Mouse (Mus musculus): ENCODE measurements around the gene Morn1. TPM values are rescaled to one million over a fixed set of nuclear protein-coding genes. Genes with fewer than 3 reads are reported as not detected.

Morn1 gene
- polyA plus RNA-seq (2015; fragmentation: Nextera tagmentation; extraction: Ambion mirVana), result 7.1 and 8.0 TPM in 2 replicates

DNA sequence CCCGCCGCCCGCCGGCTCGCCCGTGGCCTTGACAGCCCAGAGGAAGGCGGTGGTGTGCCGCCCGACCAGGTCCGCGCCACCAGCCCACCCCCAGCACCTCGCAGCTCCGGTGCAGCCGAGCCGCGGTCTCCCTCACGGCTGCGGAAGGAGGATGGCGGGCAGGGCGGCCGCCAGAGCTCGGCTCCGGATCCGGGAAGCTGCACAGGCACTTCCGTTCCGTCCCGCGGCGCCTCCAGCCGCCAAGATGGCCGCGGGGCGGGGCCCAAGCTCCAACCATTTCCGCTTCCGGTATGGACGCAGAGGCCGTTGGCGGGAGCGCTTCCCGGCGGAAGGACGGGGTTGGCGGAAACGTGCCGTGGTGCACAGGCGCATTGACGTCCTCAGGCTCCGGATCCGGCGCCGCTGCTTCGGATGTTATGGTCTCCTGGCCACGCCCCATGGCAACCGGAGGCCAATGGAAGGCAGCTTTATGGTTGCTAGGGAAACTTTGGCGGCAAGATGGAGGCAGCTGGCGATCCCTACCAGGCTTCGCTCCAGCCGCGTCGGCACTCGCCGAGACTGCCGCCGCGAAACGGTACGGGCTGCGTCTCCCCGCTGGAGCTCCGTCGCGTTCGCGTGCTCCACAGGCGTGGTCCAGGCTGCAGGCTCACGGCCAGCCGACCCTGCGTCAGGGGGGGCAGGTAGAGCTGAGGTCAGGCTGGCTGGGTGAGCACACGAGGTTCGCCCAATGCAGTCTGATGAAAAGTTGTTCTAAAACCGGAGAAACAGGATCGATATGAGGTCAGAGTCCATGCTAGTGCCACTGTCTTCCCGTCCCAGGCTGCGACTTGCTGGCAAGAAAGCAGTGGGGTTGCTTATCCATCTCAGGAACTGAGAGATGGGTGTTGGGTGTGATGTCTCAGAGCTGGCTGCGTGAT lies at the start of gene Morn1, which contains the start of gene Rer1:
Gene Morn1, plus strand, starts transcription at position 470 of the 917 bp plus-strand sequence.
Gene Rer1, minus strand, starts transcription at position 275 of the 917 bp plus-strand sequence.
- Histone ChIP-seq H3K4me2 (peak within 1 kb of the TSS; percentile 96), H3K4me3 (peak within 1 kb of the TSS; percentile 90), H3K9ac (peak within 1 kb of the TSS; percentile 91), H3K4me1 (replicated peaks) (peaks cover 39% of the 10 kb centered on the region), H3K27me3 (no peaks in the 10 kb centered on the region), H3K36me3 (peaks cover 37% of the 10 kb centered on the region), H3K9me3 (no peaks in the 10 kb centered on the region), H3K27ac (peak within 1 kb of the TSS; percentile 94)
- under 1% methylated on average over 85 of the region's 85 CpGs for WGBS
- peak; percentile 96 for ATAC-seq (ENCODE audit: low FRiP score)

DNA sequence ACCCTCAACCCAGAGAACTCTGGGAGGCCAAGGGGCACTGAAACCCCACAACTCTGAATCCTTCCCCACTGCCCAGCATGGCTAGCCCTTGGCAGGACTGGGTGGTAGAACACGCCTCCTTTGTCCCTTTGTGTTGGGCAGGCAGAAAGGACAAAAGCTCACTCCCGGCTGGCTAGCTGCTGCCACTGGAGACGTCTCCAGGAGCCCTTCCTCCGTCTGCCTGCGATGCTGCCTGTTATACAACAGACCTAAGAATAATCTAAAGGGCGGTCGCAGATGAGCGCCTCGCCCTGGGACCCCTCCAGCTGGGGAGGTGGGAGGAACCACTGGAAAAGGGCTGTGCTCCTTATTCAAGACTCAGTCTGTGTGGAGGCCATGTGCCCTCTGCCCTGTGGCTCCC lies 46.2 kb upstream of the Morn1 start:
- WGBS, result 12% methylated on average over 9 of the region's 9 CpGs
- 0 out of 2 replicates have a peak overlapping the region, but pooled peaks have one; percentile 1 for H3K4me3 ChIP-seq
- ATAC-seq (ENCODE audit: low FRiP score), result peak; percentile 12; the same call in 1 of the 2 replicates
- H3K4me2 ChIP-seq, result peak overlapping the region; percentile 39
- H3K9me3 ChIP-seq, result no peaks in the 10 kb centered on the region
- peaks cover 62% of the 10 kb centered on the region for H3K27me3 ChIP-seq
- H3K36me3 ChIP-seq, result no peaks in the 10 kb centered on the region
- H3K9ac ChIP-seq, result peak overlapping the region; percentile 53
- H3K4me1 ChIP-seq (replicated peaks), result peaks cover 47% of the 10 kb centered on the region
- H3K27ac ChIP-seq, result peak overlapping the region; percentile 42

DNA sequence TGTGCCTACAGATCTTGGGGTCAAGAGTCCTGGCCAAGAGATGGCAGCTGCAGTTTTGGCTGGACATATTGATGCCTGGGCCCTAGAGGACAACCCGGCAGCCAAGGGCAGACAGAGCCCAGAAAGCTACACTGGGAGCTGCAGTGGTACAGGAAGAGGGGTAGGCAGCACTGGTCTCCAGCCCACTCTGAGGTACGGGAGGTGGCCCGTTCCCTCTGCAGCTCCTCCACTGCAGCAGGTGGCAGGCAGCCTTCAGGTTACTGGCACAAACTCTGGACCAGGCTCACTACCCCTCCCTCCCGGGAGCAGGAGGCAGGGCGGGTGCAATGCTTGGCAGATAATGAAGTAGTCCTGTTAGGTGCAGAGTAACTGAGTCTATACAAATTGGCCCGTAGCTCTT lies 45.7 kb upstream of the Morn1 start:
- Histone ChIP-seq H3K4me3 (0 out of 2 replicates have a peak overlapping the region, but pooled peaks have one; percentile 1), H3K36me3 (no peaks in the 10 kb centered on the region), H3K27me3 (peaks cover 65% of the 10 kb centered on the region), H3K27ac (peak overlapping the region; percentile 30; the same call in 1 of the 2 replicates), H3K9ac (peak overlapping the region; percentile 53), H3K9me3 (no peaks in the 10 kb centered on the region), H3K4me2 (peak overlapping the region; percentile 39), H3K4me1 (replicated peaks) (peaks cover 42% of the 10 kb centered on the region)
- WGBS, result 47% methylated on average over 6 of the region's 6 CpGs
- no peak for ATAC-seq (ENCODE audit: low FRiP score)

DNA sequence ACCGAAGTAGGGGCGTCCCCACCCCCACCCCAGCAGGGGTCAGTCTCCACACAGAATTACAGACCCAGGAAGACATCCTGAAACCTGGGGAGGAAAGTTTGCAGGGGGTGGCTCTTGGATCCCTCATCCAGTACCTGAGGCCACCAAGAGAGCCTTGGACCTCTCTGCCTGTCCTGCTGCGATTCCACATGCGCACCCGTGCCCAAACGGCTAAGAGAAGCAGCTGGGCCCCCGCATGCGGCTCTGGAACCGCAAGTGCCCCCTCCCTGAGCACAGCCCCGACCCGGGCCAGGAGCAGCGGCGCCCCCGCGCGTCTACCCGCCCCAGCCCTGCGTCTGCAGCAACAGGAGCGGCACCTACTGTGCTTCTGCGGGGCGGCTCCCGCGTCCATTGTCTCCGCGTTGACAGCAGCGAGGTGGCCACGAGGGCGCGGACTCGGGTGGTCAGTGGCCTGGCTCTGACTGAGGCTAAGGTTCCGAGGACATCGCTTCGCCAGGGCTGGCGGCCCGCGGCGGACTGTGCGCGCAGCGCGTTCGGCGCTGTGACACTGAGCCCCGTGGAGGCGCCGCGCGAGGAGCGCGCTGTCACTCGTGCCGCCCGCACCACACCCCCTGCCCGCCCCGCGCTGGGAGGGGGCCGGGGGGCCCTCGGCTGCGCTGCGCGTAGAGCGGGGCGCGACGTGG lies 43.6 kb upstream of the Morn1 start:
- H3K4me2 ChIP-seq, result peak overlapping the region; percentile 87
- H3K4me3 ChIP-seq, result peak overlapping the region; percentile 52
- H3K4me1 ChIP-seq (replicated peaks), result peaks cover 41% of the 10 kb centered on the region
- no peak overlapping the region for H3K27ac ChIP-seq
- 2% methylated on average over 63 of the region's 65 CpGs for WGBS
- H3K9me3 ChIP-seq, result no peaks in the 10 kb centered on the region
- peaks cover 65% of the 10 kb centered on the region for H3K27me3 ChIP-seq
- peak; percentile 14 for ATAC-seq (ENCODE audit: low FRiP score)
- H3K36me3 ChIP-seq, result no peaks in the 10 kb centered on the region
- peak overlapping the region; percentile 76 for H3K9ac ChIP-seq

DNA sequence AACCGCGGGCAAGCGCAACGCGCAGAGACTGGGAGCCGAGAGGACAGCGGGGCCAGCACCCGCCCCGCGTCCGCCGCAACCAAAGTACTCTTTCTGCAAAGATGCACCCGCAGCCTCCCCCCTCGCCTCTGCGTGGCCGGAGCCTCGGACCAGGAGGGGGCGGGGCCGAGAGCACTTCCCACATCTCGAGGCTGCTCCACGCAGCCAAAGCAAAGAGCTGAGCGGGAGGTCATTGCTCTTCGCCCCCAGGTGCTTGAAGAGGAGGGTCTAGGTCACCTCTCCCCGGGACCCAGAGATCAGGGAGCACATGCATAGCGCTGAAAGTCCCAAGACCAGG lies 43.1 kb upstream of the Morn1 start:
- peaks cover 41% of the 10 kb centered on the region for H3K4me1 ChIP-seq (replicated peaks)
- no peaks in the 10 kb centered on the region for H3K9me3 ChIP-seq
- H3K27ac ChIP-seq, result no peak overlapping the region
- H3K27me3 ChIP-seq, result peaks cover 64% of the 10 kb centered on the region
- peak overlapping the region; percentile 52 for H3K4me3 ChIP-seq
- H3K36me3 ChIP-seq, result no peaks in the 10 kb centered on the region
- 2% methylated on average over 20 of the region's 25 CpGs for WGBS
- ATAC-seq (ENCODE audit: low FRiP score), result peak; percentile 40
- H3K9ac ChIP-seq, result peak overlapping the region; percentile 76
- H3K4me2 ChIP-seq, result peak overlapping the region; percentile 87

DNA sequence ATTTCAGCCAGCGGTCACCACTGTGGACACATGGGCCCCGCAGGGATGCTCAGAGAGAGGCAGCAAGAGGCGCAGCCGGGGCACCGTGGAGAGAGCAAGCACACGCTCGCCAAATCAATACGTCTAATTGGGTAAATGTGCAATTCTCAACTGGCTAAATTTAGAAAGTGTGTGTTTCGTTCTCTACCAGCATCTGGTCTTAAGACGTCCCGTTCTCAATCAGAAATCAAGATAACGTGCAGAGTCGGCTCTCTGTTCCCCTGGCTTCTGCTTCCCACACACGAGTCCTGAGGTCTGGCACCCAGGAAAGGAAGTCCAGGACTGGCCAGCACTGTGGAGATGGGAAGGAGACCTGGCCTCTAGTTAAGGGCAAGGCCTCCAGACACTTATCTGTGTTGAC lies 39.7 kb upstream of the Morn1 start:
- Histone ChIP-seq H3K4me3 (no peak overlapping the region), H3K36me3 (no peaks in the 10 kb centered on the region), H3K9ac (no peak overlapping the region), H3K27ac (no peak overlapping the region), H3K27me3 (peaks cover 57% of the 10 kb centered on the region), H3K9me3 (no peaks in the 10 kb centered on the region), H3K4me1 (replicated peaks) (peaks cover 17% of the 10 kb centered on the region), H3K4me2 (no peak overlapping the region)
- WGBS, result 82% methylated on average over 14 of the region's 14 CpGs
- ATAC-seq (ENCODE audit: low FRiP score), result no peak

DNA sequence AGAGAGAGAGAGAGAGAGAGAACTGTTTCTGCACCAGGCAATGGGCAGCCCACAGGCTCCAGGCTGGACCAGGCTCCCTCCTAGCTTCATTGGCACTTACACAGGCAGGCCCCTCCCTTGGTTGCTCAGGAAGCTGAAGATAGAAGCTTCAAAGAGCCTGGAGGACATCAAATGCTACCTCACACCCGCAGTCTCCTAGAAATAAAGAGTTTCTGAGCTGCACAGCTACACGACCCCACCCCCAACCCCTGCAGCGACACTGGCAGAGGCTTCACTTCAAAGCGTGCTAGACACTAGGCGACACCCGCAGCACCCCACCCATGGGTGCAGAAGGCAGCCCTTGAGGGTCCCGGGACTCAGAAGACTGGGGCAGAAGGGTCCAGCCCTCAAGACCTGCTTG lies 36.3 kb upstream of the Morn1 start:
- Histone ChIP-seq H3K9me3 (no peaks in the 10 kb centered on the region), H3K4me2 (no peak overlapping the region), H3K4me3 (no peak overlapping the region), H3K27ac (no peak overlapping the region), H3K27me3 (peaks cover 22% of the 10 kb centered on the region), H3K36me3 (no peaks in the 10 kb centered on the region), H3K9ac (no peak overlapping the region), H3K4me1 (replicated peaks) (0 out of 2 replicates have a peak, but pooled peaks cover 8% of the 10 kb centered on the region)
- no peak for ATAC-seq (ENCODE audit: low FRiP score)
- 81% methylated on average over 7 of the region's 7 CpGs for WGBS

DNA sequence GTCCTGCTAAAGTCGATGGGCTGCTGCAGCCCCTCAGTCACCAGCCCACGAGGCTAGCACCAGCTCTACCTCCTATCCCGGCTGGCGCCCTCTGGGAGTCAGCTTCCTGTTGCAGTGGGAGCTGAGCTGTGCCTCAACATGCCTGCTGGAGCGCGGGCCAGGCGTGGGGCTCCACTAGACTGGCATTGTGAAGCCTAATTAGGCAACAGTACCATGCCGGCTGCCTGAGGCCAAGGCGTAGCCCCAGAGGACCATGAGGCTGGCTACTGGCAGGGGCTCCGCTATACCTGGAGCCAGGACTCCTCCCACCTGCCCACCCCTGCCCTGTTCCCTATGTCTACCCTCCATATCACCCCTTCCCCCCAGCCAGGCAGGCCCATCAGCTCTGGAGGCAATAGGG lies 29.7 kb upstream of the Morn1 start, which contains the start of gene Plch2:
Gene Plch2, minus strand, starts transcription at position 61 of the 400 bp plus-strand sequence.
- 0 out of 2 replicates have a peak, but pooled peaks cover 11% of the 10 kb centered on the region for H3K27me3 ChIP-seq
- ATAC-seq (ENCODE audit: low FRiP score), result no peak
- no peak within 1 kb of the TSS for H3K27ac ChIP-seq
- H3K36me3 ChIP-seq, result no peaks in the 10 kb centered on the region
- H3K4me3 ChIP-seq, result no peak within 1 kb of the TSS
- H3K9me3 ChIP-seq, result no peaks in the 10 kb centered on the region
- no peak within 1 kb of the TSS for H3K4me2 ChIP-seq
- H3K9ac ChIP-seq, result no peak within 1 kb of the TSS
- 64% methylated on average over 10 of the region's 10 CpGs for WGBS
- H3K4me1 ChIP-seq (replicated peaks), result peaks cover 36% of the 10 kb centered on the region

DNA sequence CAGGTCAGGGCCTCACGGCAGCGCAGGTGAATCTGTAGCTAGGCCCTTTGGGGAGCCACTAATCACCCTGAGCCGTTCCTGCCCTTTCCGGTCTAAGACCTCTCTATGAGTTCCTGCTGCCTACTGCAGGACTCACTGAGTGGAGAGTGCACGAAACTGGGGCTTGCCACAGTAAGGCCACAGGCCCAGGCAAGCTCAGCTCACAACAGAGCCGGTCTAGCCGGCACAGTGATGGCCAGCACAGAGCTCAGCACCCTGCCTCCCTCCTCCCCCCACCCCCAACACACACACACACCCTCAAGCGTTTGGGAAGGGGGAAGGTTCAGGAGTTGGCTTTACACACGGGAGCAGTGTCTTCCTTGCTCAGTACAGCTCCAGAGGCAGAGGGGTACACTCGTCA lies 28.1 kb upstream of the Morn1 start:
- Histone ChIP-seq H3K36me3 (no peaks in the 10 kb centered on the region), H3K4me1 (replicated peaks) (peaks cover 32% of the 10 kb centered on the region), H3K4me3 (no peak overlapping the region), H3K27ac (no peak overlapping the region), H3K4me2 (no peak overlapping the region), H3K9me3 (no peaks in the 10 kb centered on the region), H3K27me3 (0 out of 2 replicates have a peak, but pooled peaks cover 11% of the 10 kb centered on the region), H3K9ac (no peak overlapping the region)
- 40% methylated on average over 10 of the region's 10 CpGs for WGBS
- ATAC-seq (ENCODE audit: low FRiP score), result no peak

DNA sequence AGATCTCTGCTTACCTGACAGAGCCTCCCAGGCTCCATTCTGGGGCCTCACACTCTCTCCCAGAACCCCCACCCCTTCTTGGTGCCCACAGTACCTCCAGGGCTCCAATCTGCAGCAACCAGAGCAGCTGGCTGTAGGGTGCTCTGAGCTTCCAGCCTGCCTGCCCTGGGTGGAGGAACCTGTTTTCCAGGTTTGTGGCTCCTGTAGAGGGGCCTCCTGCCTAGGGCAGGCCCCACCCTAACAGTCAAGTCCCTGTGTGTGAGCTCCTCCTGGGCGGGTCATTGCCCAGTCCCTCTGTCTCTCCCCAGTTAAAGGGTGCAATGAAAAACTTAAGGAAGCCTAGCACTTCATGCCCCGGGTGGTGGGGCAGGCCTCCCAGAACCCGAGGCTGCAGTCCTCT lies 22.5 kb upstream of the Morn1 start:
- Histone ChIP-seq H3K9me3 (no peaks in the 10 kb centered on the region), H3K4me1 (replicated peaks) (peaks cover 36% of the 10 kb centered on the region), H3K4me2 (no peak overlapping the region), H3K4me3 (no peak overlapping the region), H3K27me3 (0 out of 2 replicates have a peak, but pooled peaks cover 8% of the 10 kb centered on the region), H3K9ac (no peak overlapping the region), H3K36me3 (peaks cover 6% of the 10 kb centered on the region), H3K27ac (no peak overlapping the region)
- no peak for ATAC-seq (ENCODE audit: low FRiP score)
- WGBS, result 40% methylated on average over 3 of the region's 3 CpGs

DNA sequence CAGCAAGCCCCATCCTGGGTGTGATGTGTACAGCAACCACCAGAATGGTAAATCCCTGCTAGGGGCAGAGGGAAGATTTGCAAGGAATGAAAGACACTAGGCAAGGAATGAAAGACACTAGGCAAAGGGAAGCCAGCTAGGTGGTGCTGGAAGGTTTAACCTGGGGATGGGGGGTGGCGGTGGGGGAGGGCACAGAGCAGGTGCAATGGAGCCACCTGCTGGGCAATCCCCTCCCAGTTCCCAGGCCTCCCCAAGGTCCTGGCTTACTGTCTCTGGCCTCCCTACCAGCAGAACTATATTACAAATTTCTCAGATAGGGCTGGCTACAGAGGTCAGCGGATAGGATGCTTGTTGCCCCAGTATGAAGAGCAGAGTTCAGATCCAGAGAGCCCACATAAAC lies 21.9 kb upstream of the Morn1 start:
- WGBS, result 75% methylated on average over 2 of the region's 2 CpGs

More for the DNA sequence above, 21.9 kb upstream of the Morn1 start:
- H3K4me3 ChIP-seq, result no peak overlapping the region
- H3K9me3 ChIP-seq, result no peaks in the 10 kb centered on the region
- ATAC-seq (ENCODE audit: low FRiP score), result no peak
- 0 out of 2 replicates have a peak, but pooled peaks cover 8% of the 10 kb centered on the region for H3K27me3 ChIP-seq
- no peak overlapping the region for H3K9ac ChIP-seq
- no peak overlapping the region for H3K4me2 ChIP-seq
- no peak overlapping the region for H3K27ac ChIP-seq
- H3K36me3 ChIP-seq, result peaks cover 12% of the 10 kb centered on the region
- peaks cover 31% of the 10 kb centered on the region for H3K4me1 ChIP-seq (replicated peaks)
